Mouse (Mus musculus) hindbrain, embryonic 10.5 days (tissue): ENCODE results near the gene Arid1a. TPM values are rescaled to one million over a fixed set of nuclear protein-coding genes. Genes with fewer than 3 reads are reported as not detected.

Experiments used
- DNase-seq: peaks from one replicate; pipeline ENCODE4 v3.0.0-alpha.2; 2017; ENCODE audit warnings: low spot score
- H3K27ac ChIP-seq: fragments of 300-500 bp; sonication (generic); 2 replicates; pipeline ENCODE4 v1.5.1; 2016; ENCODE audit warnings: mild to moderate bottlenecking, moderate library complexity
- H3K27me3 ChIP-seq: fragments of 300-500 bp; sonication (generic); 2 replicates; pipeline ENCODE4 v1.6.1; 2016; ENCODE audit warnings: mild to moderate bottlenecking; ENCODE audit not compliant: poor library complexity, insufficient read depth, severe bottlenecking
- H3K36me3 ChIP-seq: fragments of 300-500 bp; sonication (generic); 2 replicates; pipeline ENCODE4 v1.6.1; 2016; ENCODE audit warnings: mild to moderate bottlenecking, moderate library complexity
- H3K4me1 ChIP-seq: fragments of 300-500 bp; sonication (generic); replicated peaks from 2 replicates; pipeline ENCODE4 v1.6.1; 2016; ENCODE audit warnings: mild to moderate bottlenecking
- H3K4me3 ChIP-seq: fragments of 300-500 bp; sonication (generic); 2 replicates; pipeline ENCODE4 v1.5.1; 2016; ENCODE audit warnings: mild to moderate bottlenecking, moderate library complexity
- H3K9me3 ChIP-seq: fragments of 300-500 bp; sonication (generic); 2 replicates; pipeline ENCODE4 v1.6.1; 2016; ENCODE audit warnings: mild to moderate bottlenecking, moderate library complexity
- WGBS: fragments of 180-500 bp; shearing (Covaris S2); methylation state at CpG from one replicate; pipeline ENCODE4 v1.1.7; 2016; 5-methylcytosine and 5-hydroxymethylcytosine counted together
- polyA plus RNA-seq: library from polyadenylated mRNA; unstranded; fragments of >200 nt; fragmentation: Nextera tagmentation; extraction: Ambion mirVana; gene quantifications from 2 replicates; pipeline ENCODE4 v1.2.1, GENCODE M21; 2016

The Arid1a gene
- polyA plus RNA-seq, 1 experiment from 2014 or later: 37.5 TPM

GRCm38 (mm10) chr4:133630326-133630920, 126.1 kb downstream of the Arid1a start:
- Histone ChIP-seq H3K9me3 (no peaks in the 10 kb centered on the region), H3K27me3 (no peaks in the 10 kb centered on the region), H3K4me3 (no peak overlapping the region), H3K4me1 (peaks cover 50% of the 10 kb centered on the region), H3K36me3 (peaks cover 18% of the 10 kb centered on the region), H3K27ac (no peak overlapping the region)
- 91% methylated on average over 8 of the region's 8 CpGs for WGBS
- DNase-seq: no peak

- H3K9me3 ChIP-seq: no peaks in the 10 kb centered on the region
- H3K4me3 ChIP-seq: no peak overlapping the region
- DNase-seq: no peak
- H3K27ac ChIP-seq: no peak overlapping the region
- WGBS: 90% methylated on average over 7 of the region's 7 CpGs
- H3K36me3 ChIP-seq: peaks cover 29% of the 10 kb centered on the region
- H3K27me3 ChIP-seq: no peaks in the 10 kb centered on the region
- peaks cover 53% of the 10 kb centered on the region for H3K4me1 ChIP-seq
Measured at GRCm38 (mm10) chr4:133629191-133629590, 127.4 kb downstream of the Arid1a start.

Other genes with a start within 250 kb of the Arid1a start
- gene Kdf1, start 237.8 kb downstream of the Arid1a start, polyA plus RNA-seq: 3.9 and 5.6 TPM in 2 replicates
- 438 and 476 TPM in 2 replicates for gene Nudc, start 210.8 kb downstream of the Arid1a start, polyA plus RNA-seq
- 0.31 TPM in 1 of 2 replicates, not detected in the other for gene Nr0b2, start 203.4 kb downstream of the Arid1a start, polyA plus RNA-seq
- gene Gpatch3, start 182.0 kb downstream of the Arid1a start, polyA plus RNA-seq: 10.0 and 10.8 TPM in 2 replicates
- 28.5 and 29.1 TPM in 2 replicates for gene Gpn2, start 172.4 kb downstream of the Arid1a start, polyA plus RNA-seq
- 16.5 and 33.5 TPM in 2 replicates for gene Sfn, start 154.6 kb downstream of the Arid1a start, polyA plus RNA-seq
- 1.9 and 3.1 TPM in 2 replicates for gene Zdhhc18, start 106.6 kb downstream of the Arid1a start, polyA plus RNA-seq
- gene Pigv, start 84.1 kb downstream of the Arid1a start, polyA plus RNA-seq: 14.5 and 16.8 TPM in 2 replicates
- 35.6 and 38.9 TPM in 2 replicates for gene Rps6ka1, start 131.0 kb upstream of the Arid1a start, polyA plus RNA-seq
- 3,014 and 3,091 TPM in 2 replicates for gene Hmgn2, start 211.9 kb upstream of the Arid1a start, polyA plus RNA-seq
- 39.5 and 42.3 TPM in 2 replicates for gene Dhdds, start 244.1 kb upstream of the Arid1a start, polyA plus RNA-seq